Mouse (Mus musculus): Measurements from ENCODE around the gene Kcnip1. TPM values are rescaled to one million over a fixed set of nuclear protein-coding genes. Genes with fewer than 3 reads are reported as not detected.

Gene Kcnip1
- polyA plus RNA-seq, 1 experiment, result not detected

GRCm38 (mm10) chr11:33761201-33761755 lies 231.7 kb downstream of the Kcnip1 start:
- TF ChIP-seq POLR2A (IDR thresholded peaks at IDR 0.05; ENCODE audit: insufficient read depth, low read depth, low read length) (no peak), CTCF (IDR thresholded peaks at IDR 0.05; ENCODE audit: insufficient read depth, low read depth, low read length) (no peak)
- 43% methylated on average over 16 of the region's 16 CpGs for WGBS
- Histone ChIP-seq H3K4me3 (ENCODE audit: insufficient read depth, low read depth, low read length) (no peak overlapping the region), H3K27ac (ENCODE audit: insufficient read depth, low read depth, low read length) (peak overlapping the region; percentile 52), H3K4me1 (ENCODE audit: control insufficient read depth, insufficient read depth, low read length) (peaks cover 31% of the 10 kb centered on the region)

- WGBS, result 57% methylated on average over 15 of the region's 15 CpGs
- TF ChIP-seq CTCF (IDR thresholded peaks at IDR 0.05; ENCODE audit: insufficient read depth, low read depth, low read length) (no peak), POLR2A (IDR thresholded peaks at IDR 0.05; ENCODE audit: insufficient read depth, low read depth, low read length) (no peak)
- Histone ChIP-seq H3K4me3 (ENCODE audit: insufficient read depth, low read depth, low read length) (no peak overlapping the region), H3K4me1 (ENCODE audit: control insufficient read depth, insufficient read depth, low read length) (peaks cover 33% of the 10 kb centered on the region), H3K27ac (ENCODE audit: insufficient read depth, low read depth, low read length) (no peak overlapping the region)
Measured at GRCm38 (mm10) chr11:33756624-33757023, 236.3 kb downstream of the Kcnip1 start.

- Histone ChIP-seq H3K4me3 (ENCODE audit: insufficient read depth, low read depth, low read length) (no peak overlapping the region), H3K27ac (ENCODE audit: insufficient read depth, low read depth, low read length) (no peak overlapping the region), H3K4me1 (ENCODE audit: control insufficient read depth, insufficient read depth, low read length) (peaks cover 32% of the 10 kb centered on the region)
- WGBS, result 43% methylated on average over 4 of the region's 4 CpGs
- TF ChIP-seq POLR2A (IDR thresholded peaks at IDR 0.05; ENCODE audit: insufficient read depth, low read depth, low read length), result no peak
Measured at GRCm38 (mm10) chr11:33752431-33752873, 240.5 kb downstream of the Kcnip1 start.

GRCm38 (mm10) chr11:33751503-33751902 lies 241.4 kb downstream of the Kcnip1 start:
- Histone ChIP-seq H3K4me3 (ENCODE audit: insufficient read depth, low read depth, low read length) (no peak overlapping the region), H3K27ac (ENCODE audit: insufficient read depth, low read depth, low read length) (no peak overlapping the region), H3K4me1 (ENCODE audit: control insufficient read depth, insufficient read depth, low read length) (peaks cover 34% of the 10 kb centered on the region)
- TF ChIP-seq CTCF (IDR thresholded peaks at IDR 0.05; ENCODE audit: insufficient read depth, low read depth, low read length), result no peak
- no peak for TF ChIP-seq POLR2A (IDR thresholded peaks at IDR 0.05; ENCODE audit: insufficient read depth, low read depth, low read length)
- WGBS, result 76% methylated on average over 6 of the region's 6 CpGs

GRCm38 (mm10) chr11:33749979-33750378 lies 243.0 kb downstream of the Kcnip1 start:
- Histone ChIP-seq H3K4me1 (ENCODE audit: control insufficient read depth, insufficient read depth, low read length) (peaks cover 33% of the 10 kb centered on the region), H3K27ac (ENCODE audit: insufficient read depth, low read depth, low read length) (no peak overlapping the region), H3K4me3 (ENCODE audit: insufficient read depth, low read depth, low read length) (no peak overlapping the region)
- 88% methylated on average over 4 of the region's 4 CpGs for WGBS
- TF ChIP-seq CTCF (IDR thresholded peaks at IDR 0.05; ENCODE audit: insufficient read depth, low read depth, low read length) (no peak), POLR2A (IDR thresholded peaks at IDR 0.05; ENCODE audit: insufficient read depth, low read depth, low read length) (no peak)

GRCm38 (mm10) chr11:33749408-33749807 lies 243.5 kb downstream of the Kcnip1 start:
- no peak for TF ChIP-seq POLR2A (IDR thresholded peaks at IDR 0.05; ENCODE audit: insufficient read depth, low read depth, low read length)
- TF ChIP-seq CTCF (IDR thresholded peaks at IDR 0.05; ENCODE audit: insufficient read depth, low read depth, low read length), result peak; percentile 29; the same call in 1 of the 2 replicates

GRCm38 (mm10) chr11:33748754-33749153 lies 244.2 kb downstream of the Kcnip1 start:
- 83% methylated on average over 5 of the region's 5 CpGs for WGBS
- H3K27ac ChIP-seq (ENCODE audit: insufficient read depth, low read depth, low read length), result no peak overlapping the region

More at GRCm38 (mm10) chr11:33749408-33749807, 243.5 kb downstream of the Kcnip1 start:
- H3K4me3 ChIP-seq (ENCODE audit: insufficient read depth, low read depth, low read length), result no peak overlapping the region
- peaks cover 37% of the 10 kb centered on the region for H3K4me1 ChIP-seq (ENCODE audit: control insufficient read depth, insufficient read depth, low read length)
- 98% methylated on average over 12 of the region's 12 CpGs for WGBS
- no peak overlapping the region for H3K27ac ChIP-seq (ENCODE audit: insufficient read depth, low read depth, low read length)

GRCm38 (mm10) chr11:33747402-33747955 lies 245.5 kb downstream of the Kcnip1 start:
- 71% methylated on average over 5 of the region's 5 CpGs for WGBS
- Histone ChIP-seq H3K27ac (ENCODE audit: insufficient read depth, low read depth, low read length) (no peak overlapping the region), H3K4me1 (ENCODE audit: control insufficient read depth, insufficient read depth, low read length) (peaks cover 45% of the 10 kb centered on the region), H3K4me3 (ENCODE audit: insufficient read depth, low read depth, low read length) (no peak overlapping the region)
- TF ChIP-seq CTCF (IDR thresholded peaks at IDR 0.05; ENCODE audit: insufficient read depth, low read depth, low read length) (no peak), POLR2A (IDR thresholded peaks at IDR 0.05; ENCODE audit: insufficient read depth, low read depth, low read length) (no peak)

More at GRCm38 (mm10) chr11:33748754-33749153, 244.2 kb downstream of the Kcnip1 start:
- no peak overlapping the region for H3K4me3 ChIP-seq (ENCODE audit: insufficient read depth, low read depth, low read length)
- TF ChIP-seq POLR2A (IDR thresholded peaks at IDR 0.05; ENCODE audit: insufficient read depth, low read depth, low read length), result no peak
- TF ChIP-seq CTCF (IDR thresholded peaks at IDR 0.05; ENCODE audit: insufficient read depth, low read depth, low read length), result no peak
- peaks cover 39% of the 10 kb centered on the region for H3K4me1 ChIP-seq (ENCODE audit: control insufficient read depth, insufficient read depth, low read length)

GRCm38 (mm10) chr11:33746402-33746801 lies 246.6 kb downstream of the Kcnip1 start:
- Histone ChIP-seq H3K4me1 (ENCODE audit: control insufficient read depth, insufficient read depth, low read length) (peaks cover 45% of the 10 kb centered on the region), H3K27ac (ENCODE audit: insufficient read depth, low read depth, low read length) (no peak overlapping the region), H3K4me3 (ENCODE audit: insufficient read depth, low read depth, low read length) (no peak overlapping the region)
- TF ChIP-seq CTCF (IDR thresholded peaks at IDR 0.05; ENCODE audit: insufficient read depth, low read depth, low read length) (no peak), POLR2A (IDR thresholded peaks at IDR 0.05; ENCODE audit: insufficient read depth, low read depth, low read length) (no peak)
- 79% methylated on average over 3 of the region's 3 CpGs for WGBS
